Mouse (Mus musculus) kidney, embryonic 16.5 days (tissue): ENCODE results near the gene Sugct. TPM values are rescaled to one million over a fixed set of nuclear protein-coding genes. Genes with fewer than 3 reads are reported as not detected.

Experiments
- ATAC-seq: fragments of 200-750 bp; cut with Nextera tagmentation; 2 replicates; pipeline ENCODE4 v1.8.0; 2017; ENCODE audit warnings: moderate TSS enrichment; ENCODE audit not compliant: low FRiP score, low TSS enrichment
- H3K27ac ChIP-seq: fragments of 300-500 bp; sonication (generic); 2 replicates; pipeline ENCODE4 v1.5.1; 2014; ENCODE audit warnings: low read length
- H3K27me3 ChIP-seq: fragments of 300-500 bp; sonication (generic); 2 replicates; pipeline ENCODE4 v1.6.1; 2014; ENCODE audit warnings: low read length, control low read depth, mixed read lengths; ENCODE audit not compliant: insufficient read depth
- H3K36me3 ChIP-seq: fragments of 300-500 bp; sonication (generic); 2 replicates; pipeline ENCODE4 v1.6.1; 2014; ENCODE audit warnings: low read length, control low read depth, mixed read lengths; ENCODE audit not compliant: insufficient read depth
- H3K4me1 ChIP-seq: fragments of 300-500 bp; sonication (generic); 2 replicates; pipeline ENCODE4 v1.6.1; 2014; ENCODE audit warnings: low read length, control low read depth, mixed read lengths; ENCODE audit not compliant: insufficient read depth
- H3K4me2 ChIP-seq: fragments of 300-500 bp; sonication (generic); replicated peaks from 2 replicates; pipeline ENCODE4 v1.6.1; 2014; ENCODE audit warnings: low read depth, low read length
- H3K4me3 ChIP-seq: fragments of 300-500 bp; sonication (generic); 2 replicates; pipeline ENCODE4 v1.5.1; 2014; ENCODE audit warnings: mild to moderate bottlenecking, low read length
- H3K9ac ChIP-seq: fragments of 300-500 bp; sonication (generic); replicated peaks from 2 replicates; pipeline ENCODE4 v1.6.1; 2014; ENCODE audit warnings: low read length
- H3K9me3 ChIP-seq: fragments of 300-500 bp; sonication (generic); 2 replicates; pipeline ENCODE4 v1.6.1; 2016; ENCODE audit warnings: low read length, control low read depth
- WGBS: fragments of 180-500 bp; shearing (Covaris S2); extraction: QIAGEN DNeasy Blood & Tissue Kit; methylation state at CpG from one replicate; pipeline ENCODE4 v1.1.7; 2014; 5-methylcytosine and 5-hydroxymethylcytosine counted together
- polyA plus RNA-seq: library from polyadenylated mRNA; unstranded; fragments of >200 nt; fragmentation: Nextera tagmentation; extraction: Ambion mirVana; gene quantifications from 2 replicates; pipeline ENCODE4 v1.2.1, GENCODE M21; 2015

Gene Sugct
- polyA plus RNA-seq, 1 experiment from 2014 or later: 17.5 TPM

- WGBS: 82% methylated on average over 4 of the region's 4 CpGs
- H3K4me2 ChIP-seq: no peak overlapping the region
- no peak for ATAC-seq
Observed at GRCm38 (mm10) chr13:16901424-16901823, 793.9 kb downstream of the Sugct start.

DNA sequence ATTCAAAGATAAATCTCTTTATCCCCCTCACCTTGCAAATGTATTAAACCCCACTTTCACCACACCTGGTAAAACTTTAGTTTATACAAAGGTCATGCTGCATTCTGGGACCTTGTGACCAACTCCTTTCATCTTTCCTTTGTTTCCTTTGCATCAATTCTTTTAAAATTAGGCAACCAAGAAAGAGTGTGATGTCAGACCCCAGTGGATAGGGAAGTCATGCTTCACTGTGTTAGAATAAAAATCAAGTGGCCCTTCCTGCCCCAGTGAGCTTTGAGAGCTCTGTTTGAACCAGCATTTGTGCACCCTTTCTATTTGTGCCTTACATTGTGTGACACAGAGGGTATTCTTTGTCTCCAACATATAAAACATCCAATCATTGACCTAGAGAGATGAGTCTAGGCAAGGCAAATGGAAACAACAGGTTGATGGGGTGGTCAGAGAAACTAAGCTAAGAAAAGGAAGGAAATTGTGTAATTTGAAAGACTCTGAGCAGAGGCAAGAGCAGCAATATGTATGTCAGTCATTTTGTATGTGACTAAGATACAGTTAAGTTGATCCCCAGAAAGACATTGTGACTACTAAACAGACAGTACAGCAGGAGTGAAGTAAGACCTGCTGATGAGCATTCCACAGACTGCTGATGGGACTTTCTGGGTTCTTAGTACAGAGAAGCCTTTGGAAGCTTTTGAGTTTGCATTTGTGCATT, 797.1 kb downstream of the Sugct start:
- Histone ChIP-seq H3K9ac (no peak overlapping the region), H3K4me1 (no peaks in the 10 kb centered on the region), H3K36me3 (no peaks in the 10 kb centered on the region), H3K27me3 (no peaks in the 10 kb centered on the region), H3K9me3 (no peaks in the 10 kb centered on the region), H3K4me3 (no peak overlapping the region), H3K4me2 (no peak overlapping the region), H3K27ac (no peak overlapping the region)
- no peak for ATAC-seq

More at GRCm38 (mm10) chr13:16901424-16901823, 793.9 kb downstream of the Sugct start:
- H3K4me3 ChIP-seq: no peak overlapping the region
- no peaks in the 10 kb centered on the region for H3K36me3 ChIP-seq
- no peak overlapping the region for H3K9ac ChIP-seq
- no peak overlapping the region for H3K27ac ChIP-seq
- H3K4me1 ChIP-seq: no peaks in the 10 kb centered on the region
- H3K27me3 ChIP-seq: no peaks in the 10 kb centered on the region
- no peaks in the 10 kb centered on the region for H3K9me3 ChIP-seq

DNA sequence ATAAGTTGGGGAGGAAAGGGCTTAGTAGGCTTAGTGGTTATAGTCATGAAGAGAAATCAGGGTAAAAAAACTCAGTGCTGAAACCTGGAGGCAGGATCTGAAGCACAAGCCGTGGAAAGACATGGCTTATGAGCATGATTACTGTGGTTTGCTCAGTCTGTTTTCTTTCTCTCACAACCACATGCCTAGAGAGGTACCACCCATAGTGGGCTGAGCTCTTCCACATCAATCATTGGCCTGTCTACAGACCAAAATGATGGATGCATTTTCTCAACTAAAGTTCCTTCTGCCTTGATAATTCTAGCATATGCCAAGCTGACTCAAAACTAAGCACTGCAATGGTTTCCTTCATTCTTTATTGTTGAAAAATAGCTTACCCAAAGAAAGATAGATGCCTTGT, 817.3 kb downstream of the Sugct start:
- Histone ChIP-seq H3K9ac (no peak overlapping the region), H3K4me1 (no peaks in the 10 kb centered on the region), H3K27ac (no peak overlapping the region), H3K9me3 (no peaks in the 10 kb centered on the region), H3K27me3 (no peaks in the 10 kb centered on the region), H3K4me3 (no peak overlapping the region), H3K36me3 (no peaks in the 10 kb centered on the region), H3K4me2 (no peak overlapping the region)
- ATAC-seq: no peak
- 60% methylated on average over 1 of the region's 1 CpGs for WGBS

- Histone ChIP-seq H3K27ac (no peak overlapping the region), H3K4me1 (no peaks in the 10 kb centered on the region), H3K36me3 (no peaks in the 10 kb centered on the region), H3K4me2 (no peak overlapping the region), H3K9ac (no peak overlapping the region), H3K27me3 (no peaks in the 10 kb centered on the region), H3K9me3 (no peaks in the 10 kb centered on the region), H3K4me3 (no peak overlapping the region)
- WGBS: 45% methylated on average over 2 of the region's 2 CpGs
- no peak for ATAC-seq
Observed at GRCm38 (mm10) chr13:16859986-16860385, 835.4 kb downstream of the Sugct start.

- H3K4me1 ChIP-seq: no peaks in the 10 kb centered on the region
- no peak overlapping the region for H3K4me3 ChIP-seq
- H3K9me3 ChIP-seq: no peaks in the 10 kb centered on the region
- ATAC-seq: no peak
- no peaks in the 10 kb centered on the region for H3K27me3 ChIP-seq
- 58% methylated on average over 2 of the region's 2 CpGs for WGBS
- H3K4me2 ChIP-seq: no peak overlapping the region
- H3K27ac ChIP-seq: no peak overlapping the region
- H3K36me3 ChIP-seq: no peaks in the 10 kb centered on the region
- no peak overlapping the region for H3K9ac ChIP-seq
Observed at GRCm38 (mm10) chr13:16847236-16847635, 848.1 kb downstream of the Sugct start.

DNA sequence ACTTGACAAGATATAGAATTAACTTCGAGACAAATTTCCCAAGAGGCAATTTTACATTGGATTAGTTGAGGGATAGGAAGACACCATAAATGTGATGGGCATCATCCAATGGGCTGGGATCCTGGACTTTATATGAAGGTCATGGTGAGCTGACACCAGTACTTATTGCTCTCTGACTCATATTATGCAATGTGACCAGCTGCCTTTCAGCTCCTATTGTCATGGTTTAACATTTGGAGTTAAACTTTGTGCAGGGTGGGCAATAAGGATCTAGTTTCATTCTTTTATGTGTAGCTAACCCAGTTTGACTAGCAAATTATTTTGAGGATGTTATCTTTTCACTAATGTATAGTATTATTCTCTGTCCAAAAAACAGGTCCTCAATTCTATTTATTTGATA, 854.4 kb downstream of the Sugct start:
- H3K27me3 ChIP-seq: no peaks in the 10 kb centered on the region
- no peaks in the 10 kb centered on the region for H3K36me3 ChIP-seq
- H3K4me2 ChIP-seq: no peak overlapping the region
- H3K4me1 ChIP-seq: no peaks in the 10 kb centered on the region
- H3K27ac ChIP-seq: no peak overlapping the region
- H3K9ac ChIP-seq: no peak overlapping the region
- no peak overlapping the region for H3K4me3 ChIP-seq
- ATAC-seq: no peak
- H3K9me3 ChIP-seq: no peaks in the 10 kb centered on the region
- 74% methylated on average over 1 of the region's 1 CpGs for WGBS

DNA sequence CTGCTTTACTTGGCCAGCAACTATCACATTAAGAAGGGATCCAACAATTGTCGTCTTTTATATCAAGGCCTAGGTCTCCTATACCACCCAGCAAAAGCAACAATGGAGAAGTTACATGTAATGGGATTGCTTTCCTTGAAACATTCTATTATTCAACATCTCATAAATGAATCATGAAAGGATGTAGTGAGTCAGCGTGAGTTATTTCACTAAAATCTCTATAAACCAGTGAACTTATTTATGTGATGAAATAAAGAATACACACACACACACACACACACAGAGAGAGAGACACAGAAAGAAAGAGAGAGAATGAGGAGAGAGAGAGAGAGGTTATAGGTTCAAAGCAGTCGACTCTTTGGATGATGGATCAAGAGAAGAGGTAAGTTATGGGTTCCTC, 856.9 kb downstream of the Sugct start:
- Histone ChIP-seq H3K9me3 (no peaks in the 10 kb centered on the region), H3K36me3 (no peaks in the 10 kb centered on the region), H3K27ac (no peak overlapping the region), H3K4me2 (no peak overlapping the region), H3K9ac (no peak overlapping the region), H3K4me3 (no peak overlapping the region), H3K27me3 (no peaks in the 10 kb centered on the region), H3K4me1 (no peaks in the 10 kb centered on the region)
- no peak for ATAC-seq
- WGBS: 91% methylated on average over 3 of the region's 3 CpGs

DNA sequence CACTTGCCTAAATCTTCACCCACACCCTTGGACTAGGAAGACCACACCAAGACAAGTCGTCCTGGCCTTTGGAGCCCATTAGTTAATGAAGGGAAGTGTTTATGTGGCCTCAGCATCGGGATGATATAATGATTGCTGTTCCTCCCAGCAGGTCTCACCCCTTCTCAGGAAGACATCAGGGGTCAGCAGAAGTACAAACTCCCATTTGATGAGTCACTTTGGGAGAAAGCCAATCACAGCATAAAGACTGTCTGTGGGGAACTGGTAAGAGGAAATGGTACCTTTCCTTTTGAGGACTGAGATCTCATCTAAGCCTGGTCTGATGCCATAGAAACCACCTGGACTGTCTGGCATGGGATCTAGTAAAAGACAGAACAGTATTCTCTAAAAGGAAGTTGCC, 860.2 kb downstream of the Sugct start:
- no peaks in the 10 kb centered on the region for H3K27me3 ChIP-seq
- H3K9me3 ChIP-seq: no peaks in the 10 kb centered on the region
- no peaks in the 10 kb centered on the region for H3K4me1 ChIP-seq
- H3K4me2 ChIP-seq: no peak overlapping the region
- H3K4me3 ChIP-seq: no peak overlapping the region
- WGBS: 46% methylated on average over 2 of the region's 2 CpGs
- H3K36me3 ChIP-seq: no peaks in the 10 kb centered on the region
- no peak for ATAC-seq
- no peak overlapping the region for H3K9ac ChIP-seq
- no peak overlapping the region for H3K27ac ChIP-seq

GRCm38 (mm10) chr13:16833069-16833468, 862.3 kb downstream of the Sugct start:
- Histone ChIP-seq H3K27ac (no peak overlapping the region), H3K9ac (no peak overlapping the region), H3K4me3 (no peak overlapping the region), H3K36me3 (no peaks in the 10 kb centered on the region), H3K27me3 (no peaks in the 10 kb centered on the region), H3K4me1 (no peaks in the 10 kb centered on the region), H3K9me3 (no peaks in the 10 kb centered on the region), H3K4me2 (no peak overlapping the region)
- ATAC-seq: no peak

DNA sequence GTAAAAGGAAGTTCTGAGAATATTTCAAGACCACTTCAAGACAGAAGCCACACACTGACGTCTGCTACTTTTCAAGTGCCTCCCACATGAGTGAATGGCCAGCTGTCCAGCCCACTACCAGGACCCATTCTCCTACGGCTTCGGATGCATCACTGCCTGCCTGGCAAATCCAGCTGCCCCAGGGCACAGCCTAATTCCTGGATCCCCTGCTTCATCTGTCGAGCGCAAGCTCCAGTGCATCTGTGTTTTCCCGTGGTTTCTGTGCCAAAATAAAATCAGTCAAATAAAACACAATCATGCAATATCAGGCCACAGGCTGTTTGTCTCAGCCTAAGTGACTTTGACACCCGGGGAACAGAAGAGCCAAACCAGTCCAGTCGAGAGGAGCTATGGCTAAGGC, 863.5 kb downstream of the Sugct start:
- no peak overlapping the region for H3K4me2 ChIP-seq
- H3K9me3 ChIP-seq: no peaks in the 10 kb centered on the region
- H3K27ac ChIP-seq: no peak overlapping the region
- no peaks in the 10 kb centered on the region for H3K4me1 ChIP-seq
- no peak overlapping the region for H3K9ac ChIP-seq
- no peak overlapping the region for H3K4me3 ChIP-seq
- no peaks in the 10 kb centered on the region for H3K27me3 ChIP-seq
- 69% methylated on average over 8 of the region's 8 CpGs for WGBS
- no peaks in the 10 kb centered on the region for H3K36me3 ChIP-seq
- no peak for ATAC-seq
